Mouse (Mus musculus): ENCODE results near the gene Sh2d2a.

- TF ChIP-seq POLR2A (IDR thresholded peaks at IDR 0.05; ENCODE audit: borderline replicate concordance, extremely low read depth, low read depth, low read length): no peak
- TF ChIP-seq CTCF (IDR thresholded peaks at IDR 0.05; ENCODE audit: insufficient read depth, low read length): no peak
These were observed 44.9 kb upstream of the Sh2d2a start for GRCm38 (mm10) chr3:87801681-87802080.

All from lung, adult 2 months (tissue).